Mouse (Mus musculus) stomach, embryonic 15.5 days (tissue): ENCODE results near the gene Pdzrn3. TPM values are rescaled to one million over a fixed set of nuclear protein-coding genes. Genes with fewer than 3 reads are reported as not detected.

ENCODE experiments used
- ATAC-seq: fragments of 200-750 bp; cut with Nextera tagmentation; 2 replicates; pipeline ENCODE4 v1.8.0; 2017; ENCODE audit warnings: low read depth, moderate number of reproducible peaks, moderate TSS enrichment; ENCODE audit not compliant: insufficient read depth, low FRiP score
- H3K27ac ChIP-seq: fragments of 300-500 bp; sonication (generic); 2 replicates; pipeline ENCODE4 v1.5.1; 2015; ENCODE audit warnings: mild to moderate bottlenecking, inconsistent platforms
- H3K27me3 ChIP-seq: fragments of 300-500 bp; sonication (generic); replicated peaks from 2 replicates; pipeline ENCODE4 v1.6.1; 2015; ENCODE audit warnings: inconsistent platforms
- H3K36me3 ChIP-seq: fragments of 300-500 bp; sonication (generic); 2 replicates; pipeline ENCODE4 v1.6.1; 2015; ENCODE audit warnings: inconsistent platforms
- H3K4me1 ChIP-seq: fragments of 300-500 bp; sonication (generic); 2 replicates; pipeline ENCODE4 v1.6.1; 2015; ENCODE audit warnings: inconsistent platforms
- H3K4me2 ChIP-seq: fragments of 300-500 bp; sonication (generic); 2 replicates; pipeline ENCODE4 v1.6.1; 2015; ENCODE audit warnings: mild to moderate bottlenecking, inconsistent platforms
- H3K4me3 ChIP-seq: fragments of 300-500 bp; sonication (generic); replicated peaks from 2 replicates; pipeline ENCODE4 v1.5.1; 2015; ENCODE audit warnings: inconsistent platforms
- H3K9ac ChIP-seq: fragments of 300-500 bp; sonication (generic); 2 replicates; pipeline ENCODE4 v1.6.1; 2015; ENCODE audit warnings: inconsistent platforms
- H3K9me3 ChIP-seq: fragments of 300-500 bp; sonication (generic); 2 replicates; pipeline ENCODE4 v1.6.1; 2016; ENCODE audit warnings: inconsistent platforms
- WGBS: fragments of 180-500 bp; shearing (Covaris S2); methylation state at CpG from one replicate; pipeline ENCODE4 v1.1.7; 2015; 5-methylcytosine and 5-hydroxymethylcytosine counted together
- polyA plus RNA-seq: library from polyadenylated mRNA; unstranded; fragments of >200 nt; fragmentation: Nextera tagmentation; extraction: Ambion mirVana; gene quantifications from 2 replicates; pipeline ENCODE4 v1.2.1, GENCODE M21; 2015

Pdzrn3 gene
- polyA plus RNA-seq, 1 experiment from 2014 or later: 12.5 TPM

GRCm38 (mm10) chr6:101268266-101268665 lies 109.4 kb downstream of the Pdzrn3 start:
- no peaks in the 10 kb centered on the region for H3K36me3 ChIP-seq
- H3K4me2 ChIP-seq: no peak overlapping the region
- H3K4me3 ChIP-seq: no peak overlapping the region
- peaks cover 48% of the 10 kb centered on the region for H3K4me1 ChIP-seq
- H3K27ac ChIP-seq: no peak overlapping the region
- WGBS: 38% methylated on average over 1 of the region's 1 CpGs
- no peak for ATAC-seq
- H3K27me3 ChIP-seq: no peaks in the 10 kb centered on the region
- no peak overlapping the region for H3K9ac ChIP-seq
- no peaks in the 10 kb centered on the region for H3K9me3 ChIP-seq

GRCm38 (mm10) chr6:101266787-101267186 lies 110.9 kb downstream of the Pdzrn3 start:
- no peak overlapping the region for H3K9ac ChIP-seq
- H3K4me1 ChIP-seq: peaks cover 37% of the 10 kb centered on the region
- no peaks in the 10 kb centered on the region for H3K9me3 ChIP-seq
- H3K27me3 ChIP-seq: no peaks in the 10 kb centered on the region
- H3K4me2 ChIP-seq: no peak overlapping the region
- no peaks in the 10 kb centered on the region for H3K36me3 ChIP-seq
- H3K4me3 ChIP-seq: no peak overlapping the region
- 3% methylated on average over 1 of the region's 1 CpGs for WGBS
- peak; percentile 29; the same call in 1 of the 2 replicates for ATAC-seq
- H3K27ac ChIP-seq: no peak overlapping the region

GRCm38 (mm10) chr6:101263544-101263943 lies 114.2 kb downstream of the Pdzrn3 start:
- H3K4me1 ChIP-seq: peaks cover 12% of the 10 kb centered on the region; the same call in 1 of the 2 replicates
- ATAC-seq: no peak
- H3K4me2 ChIP-seq: no peak overlapping the region
- H3K4me3 ChIP-seq: no peak overlapping the region
- H3K27ac ChIP-seq: no peak overlapping the region
- no peaks in the 10 kb centered on the region for H3K9me3 ChIP-seq
- no peaks in the 10 kb centered on the region for H3K36me3 ChIP-seq
- WGBS: 30% methylated on average over 4 of the region's 4 CpGs
- no peaks in the 10 kb centered on the region for H3K27me3 ChIP-seq
- no peak overlapping the region for H3K9ac ChIP-seq

- 8% methylated on average over 4 of the region's 4 CpGs for whole genome bisulfite sequencing
- Histone ChIP-seq H3K36me3 (no peaks in the 10 kb centered on the region), H3K27me3 (no peaks in the 10 kb centered on the region), H3K4me3 (no peak overlapping the region), H3K4me2 (no peak overlapping the region), H3K4me1 (0 out of 2 replicates have a peak, but pooled peaks cover 2% of the 10 kb centered on the region), H3K9me3 (no peaks in the 10 kb centered on the region), H3K27ac (no peak overlapping the region), H3K9ac (no peak overlapping the region)
- no peak for ATAC-seq
Observed at GRCm38 (mm10) chr6:101261513-101261912, 116.2 kb downstream of the Pdzrn3 start.

DNA sequence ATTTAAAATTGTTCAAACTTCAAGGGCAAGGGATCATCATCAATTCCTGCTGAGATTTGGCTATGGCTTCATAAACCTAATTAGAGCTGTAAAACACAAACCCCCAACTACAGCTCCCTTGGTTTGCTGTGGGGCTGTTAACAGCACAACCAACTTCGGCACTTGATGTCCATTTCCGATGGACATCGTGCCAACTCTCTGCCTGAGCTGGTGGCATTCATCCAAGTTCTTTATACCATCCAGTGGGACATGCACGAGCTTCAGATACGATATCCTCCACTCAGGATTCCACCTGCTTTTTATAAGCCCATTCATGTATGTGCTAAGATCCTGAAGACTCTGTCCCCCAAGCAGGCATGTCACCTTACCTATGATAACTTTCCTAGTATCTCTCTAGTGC lies 118.3 kb downstream of the Pdzrn3 start:
- no peak overlapping the region for H3K4me3 ChIP-seq
- H3K27ac ChIP-seq: no peak overlapping the region
- H3K36me3 ChIP-seq: no peaks in the 10 kb centered on the region
- H3K4me1 ChIP-seq: 0 out of 2 replicates have a peak, but pooled peaks cover 2% of the 10 kb centered on the region
- 84% methylated on average over 5 of the region's 5 CpGs for WGBS
- no peak for ATAC-seq
- H3K27me3 ChIP-seq: no peaks in the 10 kb centered on the region
- H3K9me3 ChIP-seq: no peaks in the 10 kb centered on the region
- no peak overlapping the region for H3K9ac ChIP-seq
- H3K4me2 ChIP-seq: no peak overlapping the region

DNA sequence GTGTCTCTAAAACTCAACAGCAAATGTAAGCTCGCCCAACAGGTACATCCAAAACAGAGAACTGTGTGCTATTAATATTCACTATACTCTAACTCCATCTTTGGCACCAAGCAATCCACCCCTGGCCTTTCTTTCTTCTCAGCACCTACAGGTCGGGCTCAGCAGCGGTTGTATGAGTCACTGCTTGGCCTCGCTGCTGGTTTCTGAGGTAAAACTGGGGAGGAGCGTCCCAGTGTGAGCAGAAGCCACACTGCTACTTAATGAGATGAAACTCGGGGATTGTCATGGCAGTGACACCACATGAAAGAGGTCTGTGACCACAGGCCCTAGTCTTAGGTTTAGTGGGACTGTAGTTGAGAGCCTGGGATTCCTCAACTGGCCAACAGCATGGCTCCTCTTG lies 120.3 kb downstream of the Pdzrn3 start:
- Histone ChIP-seq H3K4me3 (no peak overlapping the region), H3K4me2 (no peak overlapping the region), H3K36me3 (no peaks in the 10 kb centered on the region), H3K9me3 (no peaks in the 10 kb centered on the region), H3K4me1 (0 out of 2 replicates have a peak, but pooled peaks cover 2% of the 10 kb centered on the region), H3K9ac (no peak overlapping the region), H3K27ac (no peak overlapping the region), H3K27me3 (no peaks in the 10 kb centered on the region)
- ATAC-seq: no peak
- WGBS: 88% methylated on average over 6 of the region's 6 CpGs

GRCm38 (mm10) chr6:101254652-101255051 lies 123.0 kb downstream of the Pdzrn3 start:
- H3K4me2 ChIP-seq: no peak overlapping the region
- ATAC-seq: no peak
- no peak overlapping the region for H3K9ac ChIP-seq
- no peak overlapping the region for H3K27ac ChIP-seq
- H3K27me3 ChIP-seq: no peaks in the 10 kb centered on the region
- H3K36me3 ChIP-seq: no peaks in the 10 kb centered on the region
- peaks cover 9% of the 10 kb centered on the region; the same call in 1 of the 2 replicates for H3K4me1 ChIP-seq
- WGBS: 39% methylated on average over 4 of the region's 4 CpGs
- H3K9me3 ChIP-seq: no peaks in the 10 kb centered on the region
- no peak overlapping the region for H3K4me3 ChIP-seq

- no peaks in the 10 kb centered on the region for H3K9me3 ChIP-seq
- H3K27me3 ChIP-seq: no peaks in the 10 kb centered on the region
- H3K4me3 ChIP-seq: no peak overlapping the region
- no peak overlapping the region for H3K9ac ChIP-seq
- no peaks in the 10 kb centered on the region for H3K36me3 ChIP-seq
- ATAC-seq: no peak
- 63% methylated on average over 12 of the region's 12 CpGs for WGBS
- H3K4me1 ChIP-seq: peaks cover 9% of the 10 kb centered on the region; the same call in 1 of the 2 replicates
- H3K27ac ChIP-seq: no peak overlapping the region
- no peak overlapping the region for H3K4me2 ChIP-seq
Observed at GRCm38 (mm10) chr6:101251916-101252603, 125.6 kb downstream of the Pdzrn3 start.

GRCm38 (mm10) chr6:101251160-101251559 lies 126.5 kb downstream of the Pdzrn3 start:
- WGBS: 45% methylated on average over 5 of the region's 5 CpGs
- Histone ChIP-seq H3K4me3 (no peak overlapping the region), H3K27me3 (no peaks in the 10 kb centered on the region), H3K9me3 (no peaks in the 10 kb centered on the region), H3K4me2 (no peak overlapping the region), H3K4me1 (peaks cover 9% of the 10 kb centered on the region; the same call in 1 of the 2 replicates), H3K36me3 (no peaks in the 10 kb centered on the region), H3K9ac (no peak overlapping the region), H3K27ac (no peak overlapping the region)
- ATAC-seq: peak; percentile 44; the same call in 1 of the 2 replicates

GRCm38 (mm10) chr6:101246137-101246536 lies 131.6 kb downstream of the Pdzrn3 start:
- no peaks in the 10 kb centered on the region for H3K9me3 ChIP-seq
- ATAC-seq: no peak
- no peak overlapping the region for H3K4me3 ChIP-seq
- no peak overlapping the region for H3K9ac ChIP-seq
- H3K27ac ChIP-seq: no peak overlapping the region
- H3K4me1 ChIP-seq: peaks cover 10% of the 10 kb centered on the region; the same call in 1 of the 2 replicates
- no peak overlapping the region for H3K4me2 ChIP-seq
- 74% methylated on average over 4 of the region's 4 CpGs for WGBS
- no peaks in the 10 kb centered on the region for H3K27me3 ChIP-seq
- no peaks in the 10 kb centered on the region for H3K36me3 ChIP-seq

- Histone ChIP-seq H3K4me3 (no peak overlapping the region), H3K9me3 (no peaks in the 10 kb centered on the region), H3K4me2 (no peak overlapping the region), H3K4me1 (0 out of 2 replicates have a peak, but pooled peaks cover 8% of the 10 kb centered on the region), H3K36me3 (no peaks in the 10 kb centered on the region), H3K27me3 (no peaks in the 10 kb centered on the region), H3K27ac (no peak overlapping the region), H3K9ac (no peak overlapping the region)
- 89% methylated on average over 3 of the region's 3 CpGs for WGBS
- no peak for ATAC-seq
Observed at GRCm38 (mm10) chr6:101244355-101244754, 133.3 kb downstream of the Pdzrn3 start.

- H3K9me3 ChIP-seq: no peaks in the 10 kb centered on the region
- H3K27me3 ChIP-seq: no peaks in the 10 kb centered on the region
- no peak overlapping the region for H3K9ac ChIP-seq
- ATAC-seq: no peak
- H3K4me1 ChIP-seq: 0 out of 2 replicates have a peak, but pooled peaks cover 8% of the 10 kb centered on the region
- 68% methylated on average over 7 of the region's 7 CpGs for WGBS
- no peak overlapping the region for H3K4me2 ChIP-seq
- H3K27ac ChIP-seq: no peak overlapping the region
- H3K36me3 ChIP-seq: no peaks in the 10 kb centered on the region
- no peak overlapping the region for H3K4me3 ChIP-seq
Observed at GRCm38 (mm10) chr6:101243189-101243815, 134.4 kb downstream of the Pdzrn3 start.
